Mouse (Mus musculus) kidney, postnatal 0 days (tissue): Measurements from ENCODE around the gene Lama2. TPM values are rescaled to one million over a fixed set of nuclear protein-coding genes. Genes with fewer than 3 reads are reported as not detected.
A peak's percentile ranks its signal among the peaks of the same experiment; 100 is the strongest.

Experiments
- ATAC-seq: fragments of 200-750 bp; cut with Nextera tagmentation; replicated peaks from 2 replicates; pipeline ENCODE4 v1.8.0; 2017; ENCODE audit warnings: low read depth, moderate number of reproducible peaks, moderate TSS enrichment, moderate library complexity; ENCODE audit not compliant: low FRiP score
- DNase-seq: peaks from one replicate; pipeline ENCODE4 v3.0.0-alpha.2; 2016; ENCODE audit warnings: low spot score
- H3K27ac ChIP-seq: fragments of 300-500 bp; sonication (generic); 2 replicates; pipeline ENCODE4 v1.5.1; 2014; ENCODE audit warnings: mild to moderate bottlenecking
- H3K27me3 ChIP-seq: fragments of 300-500 bp; sonication (generic); 2 replicates; pipeline ENCODE4 v1.6.1; 2014; ENCODE audit warnings: low read length, mixed read lengths; ENCODE audit not compliant: insufficient read depth
- H3K36me3 ChIP-seq: fragments of 300-500 bp; sonication (generic); 2 replicates; pipeline ENCODE4 v1.6.1; 2014; ENCODE audit warnings: low read length, mixed read lengths; ENCODE audit not compliant: insufficient read depth
- H3K4me1 ChIP-seq: fragments of 300-500 bp; sonication (generic); replicated peaks from 2 replicates; pipeline ENCODE4 v1.6.1; 2014; ENCODE audit warnings: antibody characterized with exemption, low read length, mixed read lengths; ENCODE audit not compliant: insufficient read depth
- H3K4me2 ChIP-seq: fragments of 300-500 bp; sonication (generic); 2 replicates; pipeline ENCODE4 v1.6.1; 2014; ENCODE audit warnings: mild to moderate bottlenecking, low read length, moderate library complexity, mixed read lengths
- H3K4me3 ChIP-seq: fragments of 300-500 bp; sonication (generic); replicated peaks from 2 replicates; pipeline ENCODE4 v1.5.1; 2014; ENCODE audit warnings: low read depth, low read length
- H3K9ac ChIP-seq: fragments of 300-500 bp; sonication (generic); 2 replicates; pipeline ENCODE4 v1.6.1; 2014; ENCODE audit warnings: low read depth, low read length
- H3K9me3 ChIP-seq: fragments of 300-500 bp; sonication (generic); replicated peaks from 2 replicates; pipeline ENCODE4 v1.6.1; 2016; ENCODE audit warnings: low read length, inconsistent platforms, mixed read lengths
- CTCF ChIP-seq: IDR thresholded peaks from 2 replicates; pipeline ENCODE4 v1.5.1; 2016; ENCODE audit warnings: antibody characterized with exemption, low read depth, mild to moderate bottlenecking, moderate library complexity
- WGBS: fragments of 180-500 bp; shearing (Covaris S2); extraction: QIAGEN DNeasy Blood & Tissue Kit; methylation state at CpG from one replicate; pipeline ENCODE4 v1.1.7; 2014; 5-methylcytosine and 5-hydroxymethylcytosine counted together
- polyA plus RNA-seq: library from polyadenylated mRNA; unstranded; fragments of >200 nt; fragmentation: Nextera tagmentation; extraction: Ambion mirVana; gene quantifications from 2 replicates; pipeline ENCODE4 v1.2.1, GENCODE M21; 2015

Lama2 gene
- polyA plus RNA-seq, 1 experiment from 2014 or later = 16.2 TPM

DNA sequence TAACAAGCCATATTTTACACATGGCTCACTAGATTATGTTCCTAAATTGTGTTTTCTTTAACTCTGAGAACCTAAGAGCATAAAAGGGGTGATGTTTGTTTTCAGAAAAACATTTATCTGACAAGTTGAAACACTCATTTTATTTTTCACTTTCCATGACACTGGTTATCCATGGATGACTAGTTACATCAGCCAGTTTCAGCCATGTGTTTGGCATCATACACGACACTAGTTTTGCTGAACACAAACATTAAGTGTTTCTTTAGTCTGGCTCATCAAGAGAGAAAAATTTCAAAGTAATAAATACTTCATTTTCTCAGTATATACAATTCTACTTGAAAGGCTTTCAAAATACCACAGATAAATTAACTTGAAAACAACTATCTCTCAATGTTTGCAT is 228.8 kb downstream of the Lama2 start:
- Histone ChIP-seq H3K4me1 (no peaks in the 10 kb centered on the region), H3K36me3 (no peaks in the 10 kb centered on the region), H3K27me3 (no peaks in the 10 kb centered on the region), H3K9me3 (no peaks in the 10 kb centered on the region), H3K4me2 (no peak overlapping the region), H3K4me3 (no peak overlapping the region), H3K27ac (no peak overlapping the region), H3K9ac (no peak overlapping the region)
- 50% methylated on average over 1 of the region's 1 CpGs for WGBS
- DNase-seq = peak; percentile 47
- TF ChIP-seq CTCF = no peak
- no peak for ATAC-seq

DNA sequence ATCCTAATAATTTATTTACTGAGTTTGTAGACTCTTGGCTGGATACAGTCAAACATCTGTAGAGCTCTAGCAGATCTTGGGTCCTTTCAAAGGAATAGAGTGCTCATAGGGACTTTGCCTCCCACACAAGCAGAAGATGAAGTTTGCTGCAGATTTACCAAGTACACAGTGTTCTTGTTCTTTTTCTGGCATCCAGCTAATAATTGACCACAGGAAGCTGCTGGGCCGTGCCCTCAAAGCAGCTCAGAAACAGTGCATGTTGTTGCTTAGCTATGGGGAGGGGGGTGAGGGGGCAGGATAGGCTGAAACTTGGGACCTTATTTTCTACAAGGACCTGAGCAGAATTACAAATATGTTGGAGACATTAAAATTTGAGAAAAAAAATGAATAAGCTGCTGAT is 232.0 kb downstream of the Lama2 start:
- H3K9ac ChIP-seq = no peak overlapping the region
- H3K27ac ChIP-seq = peak overlapping the region; percentile 62; the same call in 1 of the 2 replicates
- ATAC-seq (peak; percentile 93), DNase-seq (peak; percentile 83)
- no peak overlapping the region for H3K4me2 ChIP-seq
- H3K36me3 ChIP-seq = no peaks in the 10 kb centered on the region
- no peak overlapping the region for H3K4me3 ChIP-seq
- TF ChIP-seq CTCF = no peak
- H3K9me3 ChIP-seq = no peaks in the 10 kb centered on the region
- no peaks in the 10 kb centered on the region for H3K4me1 ChIP-seq
- no peaks in the 10 kb centered on the region for H3K27me3 ChIP-seq
- 25% methylated on average over 1 of the region's 1 CpGs for WGBS

DNA sequence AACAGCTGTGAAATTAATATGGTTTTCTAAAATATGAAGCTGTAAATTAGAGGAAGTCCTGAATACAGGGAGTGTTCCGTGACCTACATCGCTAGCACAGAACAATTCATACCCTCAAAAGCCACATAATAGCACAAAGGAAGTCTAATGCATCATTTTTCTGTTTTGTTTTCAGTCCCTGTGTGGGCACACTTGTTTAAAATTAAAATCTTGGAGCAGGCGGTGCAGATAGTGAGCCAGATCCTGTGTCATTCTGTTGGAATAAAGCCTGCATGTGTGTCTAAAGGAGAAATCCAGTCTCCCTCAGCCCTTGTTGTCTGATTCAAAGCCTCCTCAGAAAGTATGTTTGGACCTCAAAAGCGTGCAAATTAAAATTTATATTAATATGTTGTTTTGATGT is 234.9 kb downstream of the Lama2 start:
- Histone ChIP-seq H3K27ac (no peak overlapping the region), H3K4me1 (no peaks in the 10 kb centered on the region), H3K4me2 (no peak overlapping the region), H3K27me3 (no peaks in the 10 kb centered on the region), H3K9me3 (no peaks in the 10 kb centered on the region), H3K4me3 (no peak overlapping the region), H3K36me3 (no peaks in the 10 kb centered on the region), H3K9ac (no peak overlapping the region)
- 76% methylated on average over 4 of the region's 4 CpGs for WGBS
- no peak for ATAC-seq
- TF ChIP-seq CTCF = no peak
- no peak for DNase-seq

DNA sequence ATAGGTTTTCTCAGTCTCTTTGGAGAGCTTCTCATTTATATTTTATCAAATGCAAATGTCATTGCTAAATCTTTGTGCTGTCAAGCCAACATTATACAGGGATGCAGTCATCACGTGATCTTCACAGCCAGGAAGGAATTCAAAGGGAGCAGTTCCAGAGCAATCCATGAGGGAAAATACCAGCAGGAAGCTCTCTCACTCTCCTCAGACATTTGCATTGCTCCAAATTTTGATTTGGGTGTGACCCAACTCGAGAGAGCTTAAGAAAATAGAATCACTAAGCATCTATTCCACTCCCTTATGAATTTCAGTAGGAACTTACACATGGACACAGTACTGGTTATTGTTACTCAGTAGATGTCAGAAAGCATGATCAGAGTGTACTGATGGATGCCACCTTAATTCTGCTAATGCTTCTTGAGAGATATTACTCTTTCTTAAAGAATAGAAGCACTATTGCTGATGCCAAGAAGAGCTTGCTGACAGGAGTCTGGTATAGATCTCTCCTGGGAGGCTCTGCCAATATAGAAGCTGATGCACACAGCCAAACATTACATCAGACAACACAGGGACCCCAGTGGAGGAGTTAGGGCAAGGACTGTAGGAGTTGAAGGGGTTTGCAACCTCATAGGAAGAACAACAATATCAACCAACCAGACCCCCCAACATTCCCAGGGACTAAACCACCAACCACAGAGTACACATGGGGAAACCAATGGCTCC is 236.5 kb downstream of the Lama2 start:
- H3K4me2 ChIP-seq = no peak overlapping the region
- ATAC-seq (no peak), DNase-seq (no peak)
- no peak overlapping the region for H3K9ac ChIP-seq
- no peak overlapping the region for H3K27ac ChIP-seq
- no peaks in the 10 kb centered on the region for H3K36me3 ChIP-seq
- no peaks in the 10 kb centered on the region for H3K9me3 ChIP-seq
- TF ChIP-seq CTCF = no peak
- no peak overlapping the region for H3K4me3 ChIP-seq
- no peaks in the 10 kb centered on the region for H3K4me1 ChIP-seq
- no peaks in the 10 kb centered on the region for H3K27me3 ChIP-seq
- WGBS = 60% methylated on average over 2 of the region's 2 CpGs

DNA sequence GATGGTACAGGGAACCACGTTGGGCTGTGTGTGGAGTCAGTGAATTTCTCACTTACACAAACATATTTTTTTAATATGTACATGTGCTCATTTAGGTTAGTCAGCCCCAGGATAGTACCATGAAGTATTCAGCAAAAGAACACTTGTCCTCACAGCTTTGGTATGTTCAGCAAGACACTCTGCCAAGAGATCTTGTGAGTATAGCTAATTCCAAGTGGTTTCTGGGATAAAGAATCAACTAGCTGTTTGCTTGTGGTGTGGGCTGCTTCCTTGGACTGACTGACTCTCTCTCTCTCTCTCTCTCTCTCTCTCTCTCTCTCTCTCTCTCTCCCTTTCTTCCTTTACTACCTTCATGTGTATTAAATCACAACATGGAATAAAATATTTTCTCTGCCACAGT is 241.3 kb downstream of the Lama2 start:
- no peak for ATAC-seq
- no peak overlapping the region for H3K4me2 ChIP-seq
- H3K9me3 ChIP-seq = no peaks in the 10 kb centered on the region
- no peaks in the 10 kb centered on the region for H3K27me3 ChIP-seq
- H3K9ac ChIP-seq = no peak overlapping the region
- H3K36me3 ChIP-seq = no peaks in the 10 kb centered on the region
- 36% methylated on average over 1 of the region's 1 CpGs for WGBS
- TF ChIP-seq CTCF = no peak
- H3K4me1 ChIP-seq = no peaks in the 10 kb centered on the region
- no peak overlapping the region for H3K4me3 ChIP-seq
- H3K27ac ChIP-seq = no peak overlapping the region
- DNase-seq = no peak

DNA sequence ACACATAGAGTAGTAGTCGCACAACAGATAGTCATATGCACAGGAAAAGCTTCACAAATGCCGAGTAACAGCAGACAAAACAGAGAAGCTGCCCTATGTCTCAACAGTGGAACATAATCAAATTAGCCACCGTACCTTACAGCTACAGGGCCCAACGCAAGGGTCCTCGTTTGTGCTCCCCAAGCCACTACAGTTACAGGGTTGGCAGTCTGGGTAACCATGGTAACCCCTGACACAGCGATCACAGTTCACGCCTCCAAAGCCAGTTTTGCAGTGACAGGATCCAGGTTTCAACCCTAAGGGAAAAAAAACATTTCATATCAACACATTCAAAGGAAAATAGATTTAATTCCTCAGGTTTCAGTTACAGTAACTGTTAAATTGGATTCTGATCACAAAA is 275.3 kb downstream of the Lama2 start:
- no peaks in the 10 kb centered on the region for H3K4me1 ChIP-seq

More for the DNA sequence above, 275.3 kb downstream of the Lama2 start:
- no peaks in the 10 kb centered on the region for H3K27me3 ChIP-seq
- H3K27ac ChIP-seq = no peak overlapping the region
- no peak overlapping the region for H3K9ac ChIP-seq
- H3K36me3 ChIP-seq = no peaks in the 10 kb centered on the region
- no peak for TF ChIP-seq CTCF
- H3K4me3 ChIP-seq = no peak overlapping the region
- DNase-seq = no peak
- WGBS = 48% methylated on average over 7 of the region's 7 CpGs
- ATAC-seq = no peak
- no peak overlapping the region for H3K4me2 ChIP-seq
- H3K9me3 ChIP-seq = no peaks in the 10 kb centered on the region
